Mouse (Mus musculus): ENCODE results near the gene Gjd2. TPM values are rescaled to one million over a fixed set of nuclear protein-coding genes. Genes with fewer than 3 reads are reported as not detected.

Gjd2 gene
- total and polyA plus RNA-seq, 3 experiments: not detected

GRCm38 (mm10) chr2:114049372-114049771 is 36.0 kb upstream of the Gjd2 start:
- 52% methylated on average over 7 of the region's 7 CpGs for WGBS
- intact Hi-C loops (cut with DNase I): no loop called here
- H3K27ac ChIP-seq: peak overlapping the region; percentile 90
- peak overlapping the region; percentile 73 for H3K9ac ChIP-seq (ENCODE audit: low read depth, low read length)
- no peaks in the 10 kb centered on the region for H3K79me2 ChIP-seq (replicated peaks; ENCODE audit: control insufficient read depth, insufficient read depth, low read length)
- TF ChIP-seq EP300 (IDR thresholded peaks at IDR 0.05; ENCODE audit: insufficient read depth, low read depth, low read length): no peak
- no peak for TF ChIP-seq CTCF (IDR thresholded peaks at IDR 0.05)
- TF ChIP-seq POLR2A (IDR thresholded peaks at IDR 0.05; ENCODE audit: insufficient read depth, low read depth, low read length): peak; percentile 61
- H3K4me3 ChIP-seq: peak overlapping the region; percentile 55
- H3K4me1 ChIP-seq (ENCODE audit: control insufficient read depth, insufficient read depth, low read length): no peaks in the 10 kb centered on the region; the same call in 1 of the 2 replicates
- no peaks in the 10 kb centered on the region for H3K27me3 ChIP-seq (ENCODE audit: control insufficient read depth, insufficient read depth, low read length)
- no peak for DNase-seq
- peaks cover 15% of the 10 kb centered on the region for H3K36me3 ChIP-seq (ENCODE audit: control insufficient read depth, insufficient read depth, low read length)

- Histone ChIP-seq H3K27ac (no peak overlapping the region; the same call in 1 of the 2 replicates), H3K79me2 (replicated peaks; ENCODE audit: control insufficient read depth, insufficient read depth, low read length) (no peaks in the 10 kb centered on the region), H3K4me1 (ENCODE audit: control insufficient read depth, insufficient read depth, low read length) (no peaks in the 10 kb centered on the region; the same call in 1 of the 2 replicates), H3K9ac (ENCODE audit: low read depth, low read length) (peak overlapping the region; percentile 47; the same call in 1 of the 2 replicates), H3K4me3 (peak overlapping the region; percentile 9; the same call in 1 of the 2 replicates), H3K36me3 (ENCODE audit: control insufficient read depth, insufficient read depth, low read length) (peaks cover 15% of the 10 kb centered on the region), H3K27me3 (ENCODE audit: control insufficient read depth, insufficient read depth, low read length) (no peaks in the 10 kb centered on the region)
- WGBS: 49% methylated on average over 5 of the region's 5 CpGs
- intact Hi-C loops (cut with DNase I): no loop called here
- no peak for DNase-seq
- TF ChIP-seq CTCF (IDR thresholded peaks at IDR 0.05) (no peak), EP300 (IDR thresholded peaks at IDR 0.05; ENCODE audit: insufficient read depth, low read depth, low read length) (peak; percentile 55; the same call in 1 of the 2 replicates), POLR2A (IDR thresholded peaks at IDR 0.05; ENCODE audit: insufficient read depth, low read depth, low read length) (peak; percentile 66)
Measured at GRCm38 (mm10) chr2:114047960-114048611, 34.7 kb upstream of the Gjd2 start.

GRCm38 (mm10) chr2:114046151-114046664 is 32.8 kb upstream of the Gjd2 start:
- intact Hi-C loops (cut with DNase I): no loop called here
- no peak for DNase-seq
- 66% methylated on average over 5 of the region's 5 CpGs for WGBS

GRCm38 (mm10) chr2:114037926-114038325 is 24.5 kb upstream of the Gjd2 start:
- no peaks in the 10 kb centered on the region for H3K4me1 ChIP-seq (ENCODE audit: control insufficient read depth, insufficient read depth, low read length)
- WGBS: 56% methylated on average over 2 of the region's 2 CpGs
- TF ChIP-seq CTCF (IDR thresholded peaks at IDR 0.05) (no peak), EP300 (IDR thresholded peaks at IDR 0.05; ENCODE audit: insufficient read depth, low read depth, low read length) (no peak), POLR2A (IDR thresholded peaks at IDR 0.05; ENCODE audit: insufficient read depth, low read depth, low read length) (no peak)

More at GRCm38 (mm10) chr2:114046151-114046664, 32.8 kb upstream of the Gjd2 start:
- Histone ChIP-seq H3K36me3 (ENCODE audit: control insufficient read depth, insufficient read depth, low read length) (peaks cover 15% of the 10 kb centered on the region), H3K4me3 (no peak overlapping the region), H3K27me3 (ENCODE audit: control insufficient read depth, insufficient read depth, low read length) (no peaks in the 10 kb centered on the region), H3K9ac (ENCODE audit: low read depth, low read length) (no peak overlapping the region), H3K4me1 (ENCODE audit: control insufficient read depth, insufficient read depth, low read length) (no peaks in the 10 kb centered on the region; the same call in 1 of the 2 replicates), H3K27ac (no peak overlapping the region), H3K79me2 (replicated peaks; ENCODE audit: control insufficient read depth, insufficient read depth, low read length) (no peaks in the 10 kb centered on the region)
- TF ChIP-seq CTCF (IDR thresholded peaks at IDR 0.05) (no peak), POLR2A (IDR thresholded peaks at IDR 0.05; ENCODE audit: insufficient read depth, low read depth, low read length) (peak; percentile 59), EP300 (IDR thresholded peaks at IDR 0.05; ENCODE audit: insufficient read depth, low read depth, low read length) (no peak)

GRCm38 (mm10) chr2:114032259-114032658 is 18.8 kb upstream of the Gjd2 start:
- intact Hi-C loops (cut with DNase I): no loop called here
- no peaks in the 10 kb centered on the region for H3K4me1 ChIP-seq (ENCODE audit: control insufficient read depth, insufficient read depth, low read length)
- H3K9ac ChIP-seq (ENCODE audit: low read depth, low read length): no peak overlapping the region
- WGBS: 32% methylated on average over 2 of the region's 2 CpGs
- H3K27me3 ChIP-seq (ENCODE audit: control insufficient read depth, insufficient read depth, low read length): no peaks in the 10 kb centered on the region
- DNase-seq: no peak
- H3K36me3 ChIP-seq (ENCODE audit: control insufficient read depth, insufficient read depth, low read length): no peaks in the 10 kb centered on the region
- no peaks in the 10 kb centered on the region for H3K79me2 ChIP-seq (replicated peaks; ENCODE audit: control insufficient read depth, insufficient read depth, low read length)
- no peak overlapping the region for H3K27ac ChIP-seq
- no peak overlapping the region for H3K4me3 ChIP-seq
- TF ChIP-seq POLR2A (IDR thresholded peaks at IDR 0.05; ENCODE audit: insufficient read depth, low read depth, low read length): no peak
- no peak for TF ChIP-seq EP300 (IDR thresholded peaks at IDR 0.05; ENCODE audit: insufficient read depth, low read depth, low read length)
- TF ChIP-seq CTCF (IDR thresholded peaks at IDR 0.05): no peak

More at GRCm38 (mm10) chr2:114037926-114038325, 24.5 kb upstream of the Gjd2 start:
- intact Hi-C loops (cut with DNase I): no loop called here
- H3K9ac ChIP-seq (ENCODE audit: low read depth, low read length): no peak overlapping the region
- H3K4me3 ChIP-seq: no peak overlapping the region
- H3K27me3 ChIP-seq (ENCODE audit: control insufficient read depth, insufficient read depth, low read length): no peaks in the 10 kb centered on the region
- H3K36me3 ChIP-seq (ENCODE audit: control insufficient read depth, insufficient read depth, low read length): no peaks in the 10 kb centered on the region
- DNase-seq: no peak
- no peak overlapping the region for H3K27ac ChIP-seq
- no peaks in the 10 kb centered on the region for H3K79me2 ChIP-seq (replicated peaks; ENCODE audit: control insufficient read depth, insufficient read depth, low read length)

- DNase-seq: no peak
- Histone ChIP-seq H3K79me2 (replicated peaks; ENCODE audit: control insufficient read depth, insufficient read depth, low read length) (no peaks in the 10 kb centered on the region), H3K4me3 (no peak overlapping the region), H3K4me1 (ENCODE audit: control insufficient read depth, insufficient read depth, low read length) (no peaks in the 10 kb centered on the region), H3K9ac (ENCODE audit: low read depth, low read length) (no peak overlapping the region), H3K36me3 (ENCODE audit: control insufficient read depth, insufficient read depth, low read length) (no peaks in the 10 kb centered on the region), H3K27ac (no peak overlapping the region), H3K27me3 (ENCODE audit: control insufficient read depth, insufficient read depth, low read length) (no peaks in the 10 kb centered on the region)
- TF ChIP-seq EP300 (IDR thresholded peaks at IDR 0.05; ENCODE audit: insufficient read depth, low read depth, low read length): no peak
- no peak for TF ChIP-seq POLR2A (IDR thresholded peaks at IDR 0.05; ENCODE audit: insufficient read depth, low read depth, low read length)
- TF ChIP-seq CTCF (IDR thresholded peaks at IDR 0.05): no peak
- WGBS: 80% methylated on average over 6 of the region's 6 CpGs
- intact Hi-C loops (cut with DNase I): no loop called here
Measured at GRCm38 (mm10) chr2:114023383-114023782, 10.0 kb upstream of the Gjd2 start.
